Mouse (Mus musculus): ENCODE data around the gene Src. TPM values are rescaled to one million over a fixed set of nuclear protein-coding genes. Genes with fewer than 3 reads are reported as not detected.

The Src gene
- polyA plus RNA-seq, 2 experiments from 2014 or later: 1.6 to 2.0 TPM

DNA sequence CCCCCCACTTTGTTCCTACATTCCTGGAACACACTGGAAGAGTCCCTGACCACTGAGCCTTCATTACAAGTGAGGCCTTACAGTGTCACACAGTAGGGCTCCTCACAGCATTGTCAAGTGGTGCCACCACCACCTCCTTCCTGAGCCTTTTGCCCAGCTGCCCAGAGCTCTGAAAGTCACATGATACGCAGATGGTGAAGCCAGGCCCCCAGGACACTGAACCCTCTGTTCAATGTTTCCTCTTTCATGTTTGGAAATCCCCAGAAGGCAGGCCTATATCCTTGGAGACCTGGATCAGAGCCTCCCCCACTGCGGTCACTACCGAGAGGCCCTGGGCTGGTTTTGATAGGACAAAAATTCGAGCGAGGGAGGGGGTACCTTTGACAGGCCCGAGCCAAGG is 1.0 kb upstream of the Src start:
- ATAC-seq: no peak

DNA sequence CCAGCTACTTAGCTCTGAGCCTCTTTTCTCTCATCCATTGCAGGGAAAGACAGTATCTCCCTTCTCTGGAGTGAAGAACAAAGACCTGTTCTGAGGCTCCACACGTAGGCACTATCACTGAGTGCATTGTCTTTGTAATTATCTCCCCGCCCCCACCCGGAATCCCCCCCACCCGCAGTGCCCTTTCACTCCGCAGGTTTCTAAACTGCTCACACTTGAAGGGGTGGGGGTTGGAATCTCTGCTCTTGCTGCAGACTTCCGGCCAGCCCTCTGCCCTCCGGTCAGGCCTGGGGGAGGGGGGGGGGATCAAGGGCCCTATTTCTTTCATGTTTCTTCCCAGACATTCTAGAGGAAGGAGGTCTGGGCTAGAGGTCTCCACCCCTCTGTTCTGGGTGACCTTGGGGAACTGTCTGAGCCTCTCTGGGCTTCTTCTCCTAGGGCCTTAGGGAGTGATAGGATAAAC is 396 bp downstream of the Src start:
- no peak for ATAC-seq

DNA sequence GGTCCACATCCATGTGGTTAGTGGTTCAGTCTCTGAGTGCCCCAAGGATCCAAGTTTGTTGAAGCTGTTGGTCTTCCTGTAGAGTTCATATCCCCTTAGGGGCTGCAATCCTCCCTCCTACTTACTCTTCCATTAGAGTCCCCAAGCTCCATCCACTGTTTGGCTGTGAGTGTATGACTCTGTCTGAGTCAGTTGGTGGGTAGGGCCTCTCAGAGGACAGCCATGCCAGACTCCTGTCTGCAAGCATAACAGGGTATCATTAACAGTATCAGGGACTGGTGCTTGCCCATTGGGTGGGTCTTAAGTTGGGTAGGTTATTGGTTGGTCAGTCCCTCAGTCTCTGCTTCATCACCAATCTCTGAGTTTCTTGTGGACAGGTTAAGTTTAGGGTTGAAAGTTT is 1.3 kb downstream of the Src start:
- no peak for ATAC-seq

DNA sequence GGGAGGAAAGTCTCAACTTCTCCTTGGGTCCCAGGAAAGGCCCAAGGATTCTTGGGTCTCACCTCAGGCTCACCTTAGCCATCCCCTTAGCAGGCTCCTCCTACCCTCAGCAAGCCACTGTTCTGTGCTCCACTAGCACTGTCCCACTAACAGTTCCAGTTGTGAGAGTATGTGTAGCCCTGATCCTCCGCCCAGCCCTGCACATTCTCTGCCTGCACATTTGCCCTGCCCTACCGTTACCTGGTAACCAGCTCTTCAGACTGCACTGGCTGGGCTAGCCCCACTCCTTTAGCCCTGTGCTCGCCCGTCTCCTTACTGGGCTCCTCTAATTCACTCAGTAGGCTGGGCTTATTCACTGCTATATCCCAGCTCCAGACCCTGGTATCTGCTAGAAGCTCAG is 2.2 kb downstream of the Src start:
- ATAC-seq: no peak

DNA sequence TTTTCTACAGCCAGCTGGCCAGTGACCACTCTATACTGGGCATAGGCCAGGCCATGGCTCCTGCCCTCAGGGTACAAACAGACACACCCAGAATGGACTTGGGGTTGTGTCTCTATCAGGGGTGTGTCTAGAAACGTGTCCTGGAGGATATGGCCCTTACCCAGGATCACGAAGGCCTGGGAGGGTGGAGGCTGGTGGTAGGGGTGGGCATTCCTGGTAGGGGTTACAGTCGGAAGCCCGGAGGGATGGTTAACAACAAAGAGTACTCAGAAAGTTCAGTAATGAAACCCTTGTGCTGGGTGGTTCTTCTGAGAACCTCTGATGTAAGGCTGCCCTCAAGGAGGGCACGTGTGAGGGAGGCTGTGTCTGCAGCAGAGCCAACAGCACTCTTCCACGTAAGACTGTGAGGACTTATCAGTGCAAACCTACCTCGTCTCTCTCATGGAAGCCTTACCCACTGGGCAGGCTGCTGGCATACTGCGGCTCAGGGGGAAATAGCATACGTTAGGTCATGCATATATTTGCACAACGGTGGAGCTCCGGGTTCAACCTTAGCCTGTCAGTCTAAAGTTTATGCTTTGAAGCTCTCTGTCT is 3.9 kb downstream of the Src start:
- ATAC-seq: no peak

DNA sequence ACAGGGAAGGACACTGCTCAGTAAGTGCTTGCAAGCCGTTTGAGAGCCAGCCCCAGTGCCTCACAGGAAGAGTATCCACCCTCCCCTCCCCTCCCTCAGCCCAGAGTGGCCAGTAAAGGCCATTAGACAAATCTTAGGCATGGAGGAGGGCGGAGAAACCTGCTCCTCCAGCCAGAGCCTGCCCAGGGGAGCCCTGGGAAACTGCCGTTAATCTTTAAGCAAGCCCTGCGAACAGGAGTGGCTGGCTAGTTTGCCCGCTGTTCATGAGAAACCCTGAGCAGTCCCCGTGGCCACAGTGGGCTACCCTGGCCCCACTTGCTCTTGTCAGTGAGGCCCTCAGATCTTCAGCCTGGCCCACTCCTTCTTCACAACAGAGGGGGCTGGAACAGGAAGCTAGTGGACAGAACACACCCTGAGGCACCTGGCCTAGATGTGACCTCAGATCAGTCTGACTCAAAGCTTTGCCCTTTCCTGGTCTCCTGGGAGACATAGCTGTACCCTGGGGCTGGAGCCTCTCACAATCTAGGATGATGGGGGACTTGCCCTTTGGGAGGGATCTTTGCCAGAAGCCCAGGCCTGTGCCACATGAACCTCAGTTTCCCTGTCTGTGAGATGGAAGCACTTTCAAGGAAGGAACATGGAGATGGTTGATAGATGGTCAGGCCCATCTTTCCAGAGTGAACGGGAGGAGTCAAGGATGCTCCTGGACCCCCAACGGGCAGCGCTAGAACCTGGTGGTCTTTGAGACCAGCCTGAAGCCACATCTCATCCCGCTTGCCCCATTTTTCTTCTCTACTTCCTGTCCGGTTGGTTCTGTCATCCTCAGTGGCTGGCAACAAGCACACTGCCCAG is 4.8 kb downstream of the Src start:
- no peak for ATAC-seq

DNA sequence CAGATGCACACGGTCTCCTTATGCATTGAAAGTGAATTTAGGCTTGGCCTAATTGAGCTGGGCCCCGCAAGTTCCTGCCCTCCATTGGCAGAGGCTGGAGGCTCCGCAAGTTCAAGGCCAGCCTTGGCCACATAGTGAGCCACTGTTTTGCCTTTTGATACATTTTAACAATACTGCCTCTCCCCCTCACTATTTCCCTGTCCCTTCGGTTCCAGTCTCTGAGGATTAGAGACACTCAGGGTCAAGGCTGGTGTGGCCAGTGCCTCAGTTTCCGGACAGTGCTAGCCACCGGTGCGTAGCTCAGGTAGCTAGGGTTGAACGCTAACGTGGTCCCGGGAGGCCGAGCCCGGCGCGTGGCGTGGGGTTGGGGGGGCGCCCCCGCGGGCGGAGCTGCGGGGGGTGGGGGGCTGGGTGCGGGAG is 5.5 kb downstream of the Src start:
- ATAC-seq: no peak

DNA sequence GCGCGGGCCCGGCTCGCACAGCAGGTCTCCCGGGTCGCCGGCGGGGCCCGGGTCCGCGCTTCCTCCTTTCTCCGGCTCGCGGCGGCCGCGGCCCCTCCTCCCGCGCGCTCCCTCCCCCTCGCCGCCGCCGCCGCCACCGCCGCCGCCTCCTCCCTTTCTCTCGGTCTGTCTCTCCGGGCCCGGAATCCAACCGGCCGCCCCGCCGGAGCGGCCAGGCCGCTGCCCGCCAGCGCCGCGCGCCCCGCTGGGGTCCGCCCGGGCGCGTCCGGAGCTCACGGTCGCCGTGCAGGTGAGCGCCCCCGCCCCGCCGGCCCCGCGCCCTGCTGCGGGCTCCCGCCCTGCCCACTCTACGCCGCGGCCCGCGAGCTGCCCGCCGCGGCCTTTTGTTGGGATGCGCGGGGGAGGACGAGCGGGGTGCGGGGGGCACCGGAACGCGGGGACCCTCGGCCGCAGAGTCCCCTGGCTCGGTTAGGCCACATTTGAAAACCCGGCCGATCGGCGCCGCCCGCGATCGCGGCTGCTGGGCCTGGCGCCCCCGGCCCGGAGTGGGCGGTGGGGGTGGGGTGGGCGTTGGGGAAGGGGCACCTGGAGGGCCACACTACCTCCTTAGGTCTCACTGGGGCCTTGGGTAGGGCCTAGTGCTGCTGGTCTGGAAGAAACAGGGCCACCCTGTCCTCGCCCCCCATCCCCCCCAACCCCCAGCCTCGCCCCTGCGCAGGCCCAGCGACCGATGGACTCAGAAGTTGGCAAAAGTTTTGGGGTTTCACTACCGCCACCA is 6.1 kb downstream of the Src start:
- peak; percentile 74 for ATAC-seq

DNA sequence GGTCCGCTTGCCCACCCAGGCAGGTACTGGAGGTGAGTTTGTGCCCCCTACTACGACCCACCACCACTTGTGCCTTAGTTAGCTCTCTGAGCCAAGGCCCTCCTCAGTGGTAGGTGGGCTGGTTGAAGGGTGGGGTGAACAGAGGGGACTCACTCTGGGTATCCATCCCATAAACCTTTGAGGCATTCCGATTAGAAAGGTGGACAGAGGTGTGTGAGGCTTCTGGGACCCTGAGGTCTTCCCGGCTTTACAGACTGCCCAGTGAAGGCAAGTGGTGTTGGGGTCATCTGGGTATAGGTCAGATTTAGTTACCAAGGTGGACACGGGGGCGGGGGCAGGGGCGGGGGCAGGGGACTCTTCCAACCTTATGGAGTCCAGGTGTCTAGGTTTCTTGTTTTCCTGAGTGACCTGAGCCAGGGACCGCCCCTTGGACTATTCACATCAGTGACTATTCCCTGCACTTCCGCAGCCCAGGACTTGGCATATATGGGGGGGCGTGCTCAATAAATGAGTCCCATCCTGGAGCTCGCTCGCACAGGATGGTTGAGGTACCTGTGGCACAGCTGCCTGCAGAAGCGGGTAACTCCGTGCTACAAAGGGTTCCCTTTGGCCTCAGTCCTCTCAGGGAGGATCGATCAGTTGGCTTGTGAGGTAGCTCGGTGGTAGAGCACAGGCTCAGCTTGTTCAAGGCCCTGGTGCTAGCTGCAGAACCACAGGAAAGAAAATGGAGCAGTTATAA is 6.8 kb downstream of the Src start:
- no peak for ATAC-seq

DNA sequence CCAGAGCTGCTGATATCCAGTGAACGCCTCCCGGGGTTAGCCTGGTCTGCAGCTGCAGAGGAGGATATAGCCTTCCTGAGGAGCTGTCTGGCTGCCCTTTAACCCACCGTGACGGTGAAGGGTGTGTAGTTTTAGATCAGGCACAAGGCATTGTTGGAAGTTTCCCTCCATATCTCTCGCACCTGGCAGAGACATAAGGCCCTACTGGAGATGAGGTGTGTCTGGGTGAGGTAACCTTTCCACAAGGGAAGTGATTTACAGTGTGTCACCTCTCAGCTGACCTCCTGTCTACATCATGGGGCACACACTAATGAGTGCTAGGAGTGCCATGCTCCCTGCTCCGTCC is 7.4 kb downstream of the Src start:
- no peak for ATAC-seq

DNA sequence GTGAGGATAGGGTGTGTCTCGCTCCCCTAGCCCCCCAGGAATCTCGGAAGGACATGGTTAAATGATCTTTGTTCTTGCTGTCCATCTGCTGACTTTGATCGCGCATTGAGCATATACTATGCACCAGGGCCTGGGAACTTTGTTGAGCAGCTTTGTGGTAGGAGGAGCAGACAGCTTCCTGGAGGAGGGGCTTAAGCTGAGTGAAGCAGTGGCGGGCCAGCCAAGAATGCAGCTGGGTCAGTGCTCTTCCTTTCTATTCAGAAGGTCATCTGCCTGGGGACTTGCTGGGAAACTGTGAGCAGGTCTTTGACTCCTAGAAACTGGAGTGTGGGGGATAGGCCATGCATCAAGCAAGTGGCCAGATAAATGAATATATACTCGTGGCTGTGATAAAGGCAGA is 7.9 kb downstream of the Src start:
- ATAC-seq: no peak

DNA sequence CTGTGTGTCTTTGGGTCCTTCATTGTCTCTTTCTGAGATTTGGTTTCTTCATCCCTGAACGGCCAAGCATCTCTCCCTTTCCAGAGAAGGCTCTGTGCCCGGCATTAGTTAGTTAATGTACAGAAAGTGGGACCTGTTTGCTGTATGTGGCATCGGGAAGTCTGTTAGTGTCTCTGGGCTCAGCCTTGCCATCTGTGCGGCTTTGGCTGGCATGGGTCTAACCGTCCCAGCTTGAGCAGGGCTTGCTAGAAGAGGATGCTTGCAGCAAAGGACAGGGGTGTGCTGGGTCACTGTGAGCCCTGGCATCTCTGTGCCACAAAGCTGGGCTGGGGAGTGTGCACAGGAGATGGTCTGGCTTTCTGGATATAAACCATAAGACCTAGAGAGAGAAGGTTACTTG is 8.9 kb downstream of the Src start:
- ATAC-seq: no peak

DNA sequence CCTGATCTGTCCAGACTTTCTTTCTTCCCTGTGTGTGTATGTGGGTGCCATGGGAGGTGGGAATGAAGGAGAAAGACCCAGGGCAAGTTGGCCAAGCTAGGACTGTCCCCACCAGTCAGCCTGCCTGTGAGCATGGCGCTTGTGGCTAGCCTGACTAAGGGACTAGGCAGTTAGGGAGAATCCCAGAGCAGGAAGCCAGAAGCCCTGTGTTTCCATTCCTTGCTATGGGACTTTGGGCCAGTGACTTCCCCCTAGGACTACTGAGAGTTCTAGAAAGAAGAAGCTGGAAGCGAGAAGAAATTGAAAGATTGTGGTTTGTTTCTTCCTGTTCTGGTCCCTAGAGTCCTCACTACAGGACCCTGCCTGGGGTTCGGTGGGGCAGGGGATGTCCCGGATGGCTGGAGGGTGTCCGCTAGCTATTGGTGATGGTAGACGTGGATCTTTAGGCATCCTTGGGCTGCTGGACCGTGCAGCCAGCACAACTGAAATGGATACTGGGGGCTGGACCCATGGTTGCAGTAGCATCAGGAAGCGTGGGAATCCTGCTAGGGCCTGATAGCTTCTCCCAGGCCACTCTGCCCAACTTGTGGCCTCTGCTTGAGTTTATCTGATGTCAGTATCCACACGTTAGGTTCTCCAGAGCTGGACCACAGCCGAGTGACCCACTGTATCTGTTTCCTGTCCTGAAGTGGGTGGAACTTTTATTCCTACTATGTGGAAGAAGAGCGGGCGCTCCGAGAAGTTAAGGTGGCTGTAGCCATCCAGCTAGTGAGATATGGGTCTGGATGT is 10.3 kb downstream of the Src start:
- no peak for ATAC-seq

DNA sequence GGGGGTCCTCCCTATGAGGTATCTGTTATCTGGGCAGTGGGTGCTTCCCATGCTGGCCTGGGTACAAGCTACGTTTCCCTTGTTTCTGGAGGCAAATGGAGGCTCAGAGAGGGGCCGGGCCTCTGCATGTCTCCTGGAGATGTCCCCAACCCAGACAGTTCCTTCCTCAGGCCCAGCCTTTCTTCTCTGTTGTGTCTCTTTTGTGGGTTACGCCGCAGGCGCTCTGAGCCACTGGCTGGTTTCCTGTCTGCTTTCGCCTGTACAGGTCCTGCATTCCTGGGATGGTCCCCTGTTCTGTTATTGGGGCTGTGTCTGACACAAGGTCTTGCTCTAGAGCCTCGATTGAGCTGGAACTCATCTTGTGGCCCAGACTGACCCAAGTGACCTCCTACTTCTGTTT is 11.5 kb downstream of the Src start:
- ATAC-seq: peak; percentile 77

DNA sequence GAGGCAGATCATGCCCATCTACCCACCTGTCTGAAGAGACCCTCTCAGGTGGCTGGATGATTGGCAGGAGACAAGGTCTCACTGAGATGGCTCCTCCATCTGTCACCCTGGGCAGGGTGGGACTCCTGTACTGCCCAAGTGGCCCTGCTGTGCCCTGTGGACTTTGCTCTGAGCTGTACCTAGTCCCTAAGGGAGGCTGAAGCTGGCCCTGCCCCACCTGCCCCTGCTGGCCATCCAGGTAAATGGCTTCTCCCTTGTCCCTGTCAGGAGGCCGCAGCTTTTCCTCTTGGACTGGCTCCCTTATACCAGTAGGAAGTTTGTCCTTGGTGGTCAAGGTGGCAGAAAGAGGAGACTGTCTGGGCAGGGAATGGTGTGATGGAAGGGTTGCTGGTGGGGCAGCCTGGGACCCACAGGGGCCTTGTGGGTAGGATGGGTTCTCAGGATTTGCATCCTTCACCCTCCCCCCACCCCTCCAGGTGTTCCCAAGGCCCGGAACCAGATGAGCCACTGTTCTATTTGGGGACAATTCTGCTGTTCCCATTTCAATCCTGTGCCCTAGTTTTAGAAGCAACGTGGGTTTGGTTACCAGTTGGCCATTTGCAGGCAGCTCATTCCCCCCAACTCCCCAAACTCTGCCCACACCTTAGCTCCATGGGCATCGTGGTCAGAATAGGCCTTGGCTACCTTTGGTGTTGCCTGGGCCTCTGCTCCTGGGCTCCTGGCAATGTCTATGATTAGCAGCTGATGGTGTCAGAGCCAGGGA is 12.6 kb downstream of the Src start:
- peak; percentile 36 for ATAC-seq

DNA sequence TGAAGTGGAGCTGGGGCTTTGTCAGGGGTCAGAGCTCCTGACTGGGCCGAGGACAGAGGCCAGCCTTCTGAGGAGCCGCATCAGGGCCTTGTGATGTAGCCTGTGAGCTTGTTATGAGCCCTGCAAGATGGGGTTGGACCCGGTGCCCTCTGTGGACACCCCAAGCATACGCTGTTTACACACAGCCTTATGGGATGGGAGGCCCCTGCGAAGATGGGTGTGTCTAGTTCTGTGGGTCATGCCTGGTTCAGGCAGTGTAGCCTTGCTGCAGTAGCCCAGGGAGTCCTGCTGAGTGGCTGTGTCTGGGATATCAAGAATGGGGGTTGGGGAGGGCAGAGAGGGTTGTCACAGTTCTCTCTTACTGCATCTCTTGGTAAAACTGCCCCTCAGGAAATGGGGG is 13.7 kb downstream of the Src start:
- ATAC-seq: no peak

DNA sequence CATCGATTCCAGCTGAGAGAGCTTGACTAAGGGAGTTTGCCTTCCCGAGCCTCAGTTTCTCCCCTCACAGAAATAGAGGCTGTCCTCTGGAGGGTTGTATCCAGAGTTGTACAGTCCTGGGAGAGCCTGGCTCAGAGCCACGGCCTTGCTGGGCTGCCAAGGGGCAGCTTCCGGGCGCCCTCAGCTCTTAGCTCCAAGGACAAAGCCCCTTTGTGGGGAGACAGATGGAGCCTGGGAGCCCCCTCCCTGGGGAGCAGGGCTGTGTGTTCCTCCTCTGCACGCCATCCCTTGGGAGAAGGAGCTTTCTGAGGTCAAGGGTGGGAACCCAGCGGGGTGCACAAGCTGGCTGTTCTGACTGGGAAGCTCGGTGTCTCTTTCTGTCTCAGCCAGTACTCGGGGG is 14.2 kb downstream of the Src start:
- ATAC-seq: no peak

DNA sequence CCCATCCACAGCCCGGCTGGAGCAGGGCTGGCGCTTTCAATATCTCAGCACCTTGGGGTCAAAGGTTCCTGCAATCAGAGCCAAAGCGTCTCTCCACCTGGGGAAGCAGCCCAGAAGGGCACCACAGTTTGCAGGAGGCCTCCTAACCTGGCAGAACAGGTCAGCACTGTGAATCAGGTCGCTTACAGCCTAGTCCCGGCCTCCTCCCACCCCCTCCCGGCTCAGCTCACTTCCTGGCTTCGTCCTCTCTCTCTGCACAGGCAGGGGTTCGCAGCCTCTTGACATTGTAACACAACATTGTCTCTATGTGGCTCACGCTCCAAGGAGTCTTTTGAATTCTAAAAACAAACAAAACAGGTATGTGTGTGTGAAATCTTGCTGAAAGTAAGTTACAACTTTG is 15.8 kb downstream of the Src start:
- no peak for ATAC-seq

DNA sequence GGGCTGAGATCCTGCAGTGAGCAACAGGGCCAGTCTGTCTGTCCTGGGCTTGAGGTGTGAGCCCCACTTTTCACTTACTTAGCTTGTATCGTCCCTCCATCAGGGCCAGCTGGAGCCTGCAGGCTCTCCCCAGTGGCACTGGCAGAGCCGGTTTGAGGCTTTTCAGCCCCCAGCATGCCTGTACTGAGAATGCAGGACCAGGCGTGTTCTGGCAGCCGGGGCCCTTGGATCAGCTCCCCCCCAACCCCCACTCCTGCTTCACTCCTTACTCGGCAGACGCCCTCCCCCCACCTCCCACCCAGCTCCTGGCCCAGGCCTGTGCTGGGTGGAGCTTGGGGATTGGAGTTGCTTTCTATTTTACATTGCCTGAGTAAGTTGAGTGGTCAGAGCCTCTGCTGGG is 16.3 kb downstream of the Src start:
- no peak for ATAC-seq

DNA sequence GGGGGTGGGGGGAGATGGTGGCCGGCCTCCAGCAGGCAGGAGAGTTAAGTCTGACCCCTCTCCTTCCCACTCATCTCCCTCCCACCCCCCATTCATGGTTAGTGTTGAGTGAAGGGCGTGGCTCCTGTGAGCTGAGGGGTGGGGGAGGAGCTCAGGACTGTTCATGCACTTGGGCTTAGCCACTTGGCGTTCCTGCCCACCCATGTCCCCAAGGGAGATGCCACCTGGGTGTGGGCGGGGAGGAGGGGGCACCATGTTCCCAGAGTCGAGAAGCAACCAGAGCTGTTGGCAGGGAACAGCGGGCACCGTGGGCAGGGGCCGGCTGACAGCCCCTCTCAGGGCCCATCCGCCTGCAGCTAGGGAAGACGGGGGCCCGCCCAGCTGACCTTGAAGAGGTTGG is 18.3 kb downstream of the Src start:
- no peak for ATAC-seq

DNA sequence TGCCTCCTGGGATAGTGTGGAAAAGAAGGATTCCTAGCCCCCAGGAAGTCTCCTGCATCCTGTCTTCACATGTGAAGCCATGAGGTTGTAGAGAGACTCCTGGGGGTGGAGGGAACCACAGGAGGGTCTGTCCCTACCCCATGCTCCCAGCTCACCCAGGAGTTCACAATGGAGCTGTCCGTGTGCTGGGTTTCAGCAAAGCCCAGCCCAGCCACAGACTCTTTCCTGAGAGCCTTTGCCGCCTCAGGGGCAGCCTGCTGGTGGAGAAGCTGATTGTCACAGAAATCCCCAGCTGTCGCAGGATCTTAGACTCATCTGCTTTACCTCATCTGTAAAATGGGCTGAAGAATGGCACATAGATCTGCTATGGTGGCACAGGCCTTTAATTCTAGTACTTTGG is 18.9 kb downstream of the Src start:
- ATAC-seq: no peak
